Mouse (Mus musculus) hindbrain, postnatal 0 days (tissue): ENCODE data around the gene Rbfox1. TPM values are rescaled to one million over a fixed set of nuclear protein-coding genes. Genes with fewer than 3 reads are reported as not detected.

Source experiments
- ATAC-seq: fragments of 200-750 bp; cut with Nextera tagmentation; 2 replicates; pipeline ENCODE4 v1.8.0; 2017; ENCODE audit warnings: mild to moderate bottlenecking, moderate TSS enrichment, moderate library complexity
- DNase-seq: peaks from one replicate; pipeline ENCODE4 v3.0.0-alpha.2; 2015; ENCODE audit warnings: low spot score
- H3K27ac ChIP-seq: fragments of 300-500 bp; sonication (generic); 2 replicates; pipeline ENCODE4 v1.5.1; 2014; ENCODE audit warnings: mild to moderate bottlenecking
- H3K27me3 ChIP-seq: fragments of 300-500 bp; sonication (generic); 2 replicates; pipeline ENCODE4 v1.6.1; 2014; ENCODE audit warnings: low read length, mixed read lengths; ENCODE audit not compliant: insufficient read depth
- H3K36me3 ChIP-seq: fragments of 300-500 bp; sonication (generic); 2 replicates; pipeline ENCODE4 v1.6.1; 2014; ENCODE audit warnings: low read length, mixed read lengths; ENCODE audit not compliant: insufficient read depth
- H3K4me1 ChIP-seq: fragments of 300-500 bp; sonication (generic); 2 replicates; pipeline ENCODE4 v1.6.1; 2014; ENCODE audit warnings: antibody characterized with exemption, low read length, mixed read lengths; ENCODE audit not compliant: insufficient read depth
- H3K4me2 ChIP-seq: fragments of 300-500 bp; sonication (generic); 2 replicates; pipeline ENCODE4 v1.6.1; 2014; ENCODE audit warnings: low read depth, mild to moderate bottlenecking, low read length, moderate library complexity, mixed read lengths
- H3K4me3 ChIP-seq: fragments of 300-500 bp; sonication (generic); 2 replicates; pipeline ENCODE4 v1.5.1; 2014; ENCODE audit warnings: low read length
- H3K9ac ChIP-seq: fragments of 300-500 bp; sonication (generic); replicated peaks from 2 replicates; pipeline ENCODE4 v1.6.1; 2014; ENCODE audit warnings: mild to moderate bottlenecking, low read length, moderate library complexity, mixed read lengths
- H3K9me3 ChIP-seq: fragments of 300-500 bp; sonication (generic); 2 replicates; pipeline ENCODE4 v1.6.1; 2016; ENCODE audit warnings: low read length, mixed read lengths
- CTCF ChIP-seq: IDR thresholded peaks from 2 replicates; pipeline ENCODE4 v1.5.1; 2016; ENCODE audit warnings: antibody characterized with exemption, control low read depth, low read depth
- WGBS: fragments of 180-500 bp; shearing (Covaris S2); extraction: QIAGEN DNeasy Blood & Tissue Kit; methylation state at CpG from one replicate; pipeline ENCODE4 v1.1.7; 2014; 5-methylcytosine and 5-hydroxymethylcytosine counted together
- polyA plus RNA-seq: library from polyadenylated mRNA; unstranded; fragments of >200 nt; fragmentation: Nextera tagmentation; extraction: Ambion mirVana; gene quantifications from 2 replicates; pipeline ENCODE4 v1.2.1, GENCODE M21; 2015
- total RNA-seq: library from RNA; depleted of rRNA; stranded (reverse); fragments of >200 nt; gene quantifications from 2 replicates; pipeline ENCODE4 v1.2.3, GENCODE M21; 2014

Rbfox1 gene
- total and polyA plus RNA-seq, 2 experiments from 2014 or later: 158 to 204 TPM

GRCm38 (mm10) chr16:6086200-6086599 lies 201.0 kb downstream of the Rbfox1 start:
- Histone ChIP-seq H3K4me1 (no peaks in the 10 kb centered on the region), H3K27me3 (no peaks in the 10 kb centered on the region), H3K27ac (no peak overlapping the region), H3K9me3 (no peaks in the 10 kb centered on the region), H3K36me3 (no peaks in the 10 kb centered on the region), H3K9ac (no peak overlapping the region), H3K4me3 (no peak overlapping the region), H3K4me2 (no peak overlapping the region)
- 41% methylated on average over 3 of the region's 3 CpGs for WGBS
- no peak for TF ChIP-seq CTCF
- ATAC-seq: no peak
- no peak for DNase-seq

- WGBS: 90% methylated on average over 3 of the region's 3 CpGs
- no peaks in the 10 kb centered on the region for H3K9me3 ChIP-seq
- no peak for TF ChIP-seq CTCF
- no peak overlapping the region for H3K9ac ChIP-seq
- H3K36me3 ChIP-seq: no peaks in the 10 kb centered on the region
- no peak overlapping the region for H3K4me2 ChIP-seq
- ATAC-seq: no peak
- no peaks in the 10 kb centered on the region for H3K4me1 ChIP-seq
- H3K4me3 ChIP-seq: no peak overlapping the region
- no peak for DNase-seq
- H3K27ac ChIP-seq: no peak overlapping the region
- H3K27me3 ChIP-seq: no peaks in the 10 kb centered on the region
These were observed 206.4 kb downstream of the Rbfox1 start for GRCm38 (mm10) chr16:6091326-6092123.

- 79% methylated on average over 2 of the region's 2 CpGs for WGBS
These were observed 210.6 kb downstream of the Rbfox1 start for GRCm38 (mm10) chr16:6095604-6096372.

GRCm38 (mm10) chr16:6097244-6098040 lies 212.3 kb downstream of the Rbfox1 start:
- no peak for DNase-seq
- TF ChIP-seq CTCF: no peak
- H3K9me3 ChIP-seq: no peaks in the 10 kb centered on the region
- WGBS: 29% methylated on average over 7 of the region's 7 CpGs
- H3K4me1 ChIP-seq: no peaks in the 10 kb centered on the region
- H3K9ac ChIP-seq: no peak overlapping the region
- no peaks in the 10 kb centered on the region for H3K36me3 ChIP-seq
- no peak overlapping the region for H3K4me3 ChIP-seq
- H3K27ac ChIP-seq: no peak overlapping the region
- H3K27me3 ChIP-seq: no peaks in the 10 kb centered on the region
- ATAC-seq: no peak
- H3K4me2 ChIP-seq: no peak overlapping the region

More at GRCm38 (mm10) chr16:6095604-6096372, 210.6 kb downstream of the Rbfox1 start:
- Histone ChIP-seq H3K36me3 (no peaks in the 10 kb centered on the region), H3K4me2 (no peak overlapping the region), H3K9me3 (no peaks in the 10 kb centered on the region), H3K27me3 (no peaks in the 10 kb centered on the region), H3K4me3 (no peak overlapping the region), H3K4me1 (no peaks in the 10 kb centered on the region), H3K27ac (no peak overlapping the region), H3K9ac (no peak overlapping the region)
- no peak for TF ChIP-seq CTCF
- ATAC-seq: no peak; the same call in 1 of the 2 replicates
- DNase-seq: no peak

GRCm38 (mm10) chr16:6098116-6098515 lies 213.0 kb downstream of the Rbfox1 start:
- WGBS: 91% methylated on average over 3 of the region's 3 CpGs
- Histone ChIP-seq H3K4me2 (no peak overlapping the region), H3K4me3 (no peak overlapping the region), H3K36me3 (no peaks in the 10 kb centered on the region), H3K9ac (no peak overlapping the region), H3K9me3 (no peaks in the 10 kb centered on the region), H3K4me1 (no peaks in the 10 kb centered on the region), H3K27ac (no peak overlapping the region), H3K27me3 (no peaks in the 10 kb centered on the region)
- no peak for DNase-seq
- TF ChIP-seq CTCF: no peak
- ATAC-seq: no peak

GRCm38 (mm10) chr16:6099598-6099997 lies 214.4 kb downstream of the Rbfox1 start:
- no peak overlapping the region for H3K4me2 ChIP-seq
- DNase-seq: no peak
- no peaks in the 10 kb centered on the region for H3K9me3 ChIP-seq
- WGBS: 51% methylated on average over 2 of the region's 2 CpGs
- H3K9ac ChIP-seq: no peak overlapping the region
- no peak overlapping the region for H3K4me3 ChIP-seq
- no peaks in the 10 kb centered on the region for H3K36me3 ChIP-seq
- H3K4me1 ChIP-seq: no peaks in the 10 kb centered on the region
- no peak for TF ChIP-seq CTCF
- no peak for ATAC-seq
- no peaks in the 10 kb centered on the region for H3K27me3 ChIP-seq
- no peak overlapping the region for H3K27ac ChIP-seq
